9 mouse cellular contexts compared by ENCODE assay signal in the genomic region with DNA sequence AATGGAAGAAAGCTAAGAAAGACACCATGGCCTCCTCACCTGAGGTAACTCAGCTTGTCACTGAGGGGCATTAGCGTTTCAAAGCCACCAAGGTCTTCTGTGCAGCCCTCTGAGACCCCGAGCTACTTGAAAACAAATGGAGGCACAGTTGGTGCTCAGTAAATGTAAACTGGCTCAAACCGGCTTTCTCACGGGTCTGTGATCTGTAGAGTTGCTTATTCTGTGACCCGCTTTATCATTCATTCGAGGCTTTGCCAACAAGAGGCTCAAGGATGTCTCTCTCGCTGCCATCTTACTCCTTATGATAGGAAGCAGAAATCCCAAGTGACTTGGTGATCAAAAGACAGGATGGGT. TPM values are rescaled to one million over a fixed set of nuclear protein-coding genes. Genes with fewer than 3 reads are reported as not detected.
DNase-seq lines count a peak whose midpoint lies in the region; ATAC-seq and TF ChIP-seq lines count a peak whose summit lies in the region.
"Had no signal": no experiment of that assay in that cellular context is flagged by ENCODE, and none has a peak within 500 bp of the region (broad histone marks: within the 10 kb centered on the region; RNA-seq: fewer than 3 reads in every experiment).

No protein-coding gene starts in this region.

- H3K4me1 ChIP-seq in intestine, embryonic 14.5 days (replicated peaks; ENCODE audit: control insufficient read depth, insufficient read depth, low read length), result peaks cover 26% of the 10 kb centered on the region

- H3K4me3 ChIP-seq in left cerebral cortex, adult 2 months, result peak overlapping the region; percentile 60
- peak overlapping the region; percentile 49 for H3K4me3 ChIP-seq in intestine, embryonic 14.5 days (ENCODE audit: low read depth, low read length)
- peak overlapping the region; percentile 48 for H3K4me3 ChIP-seq in myocyte

- no peak for TF ChIP-seq CTCF in left cerebral cortex, adult 2 months (IDR thresholded peaks at IDR 0.05)

- peaks cover 3% of the 10 kb centered on the region for H3K79me2 ChIP-seq in myocyte (ENCODE audit: control insufficient read depth, insufficient read depth)

- DNase-seq in left cerebral cortex, adult 2 months (ENCODE audit: extremely low spot score in 1 of 2, low spot score in 2 of 2), result no peak
- DNase-seq in left cerebral cortex, postnatal 36 days (ENCODE audit: low spot score in 2 of 2), result no peak
- DNase-seq in embryo, embryonic 9.5 days (ENCODE audit: extremely low spot score), result peak; percentile 21
- no peak for DNase-seq in intestine, embryonic 14.5 days (ENCODE audit: low spot score)
- DNase-seq in frontal cortex, postnatal 36 days (ENCODE audit: low spot score in 2 of 2), result no peak
- DNase-seq in right cerebral cortex, postnatal 25 days, result no peak
- DNase-seq in lung, postnatal 10 days, result no peak

- no peak overlapping the region for H3K27ac ChIP-seq in left cerebral cortex, adult 2 months
- H3K27ac ChIP-seq in intestine, embryonic 14.5 days (ENCODE audit: low read depth), result no peak overlapping the region

- ATAC-seq in intestine, embryonic 14.5 days (replicated peaks; ENCODE audit: low FRiP score, low TSS enrichment, low read depth), result no peak

- no peaks in the 10 kb centered on the region for H3K9me3 ChIP-seq in intestine, embryonic 14.5 days (ENCODE audit: control insufficient read depth, low read length)

- H3K36me3 ChIP-seq in intestine, embryonic 14.5 days (ENCODE audit: control insufficient read depth, insufficient read depth, low read length), result no peaks in the 10 kb centered on the region
- H3K36me3 ChIP-seq in myocyte (ENCODE audit: control insufficient read depth, insufficient read depth), result no peaks in the 10 kb centered on the region

- H3K27me3 ChIP-seq in intestine, embryonic 14.5 days (replicated peaks; ENCODE audit: control insufficient read depth, insufficient read depth, low read length), result peaks cover 70% of the 10 kb centered on the region
- no peaks in the 10 kb centered on the region for H3K27me3 ChIP-seq in myocyte (ENCODE audit: control insufficient read depth, insufficient read depth, insufficient read length)

- intact Hi-C loops in left cerebral cortex, adult 2 months (cut with DNase I), result no loop called here
- intact Hi-C loops in left cerebral cortex, postnatal 36 days (cut with DNase I), result no loop called here

- WGBS in intestine, embryonic 14.5 days, result 13% methylated on average over 7 of the region's 7 CpGs

- no peak overlapping the region for H3K9ac ChIP-seq in intestine, embryonic 14.5 days (ENCODE audit: low read length)

- no peak for TF ChIP-seq POLR2A in myocyte (IDR thresholded peaks at IDR 0.05; ENCODE audit: insufficient read length, low read depth)

- no peak overlapping the region for H3ac ChIP-seq in myocyte (ENCODE audit: control insufficient read depth, insufficient read length)

- H3K4me2 ChIP-seq in intestine, embryonic 14.5 days (ENCODE audit: low read length), result peak overlapping the region; percentile 97
- peak overlapping the region; percentile 95 for H3K4me2 ChIP-seq in myocyte (ENCODE audit: low read depth)

TF ChIP-seq in myocyte, 11 proteins besides CTCF, POLR2A, EP300 and RAD21:
- TF ChIP-seq CEBPB (IDR thresholded peaks at IDR 0.05; ENCODE audit: insufficient read depth, poor library complexity, severe bottlenecking) (no peak), POLR2AphosphoS2 (IDR thresholded peaks at IDR 0.05; ENCODE audit: insufficient read length, low read depth) (no peak), MYOG (IDR thresholded peaks at IDR 0.05; ENCODE audit: control insufficient read depth in 1 of 3, insufficient read depth in 1 of 3, insufficient read length in 2 of 3, low read depth in 2 of 3) (no peak), SRF (IDR thresholded peaks at IDR 0.05; ENCODE audit: control insufficient read depth, insufficient read length, low read depth) (no peak), TCF12 (IDR thresholded peaks at IDR 0.05; ENCODE audit: insufficient read depth, poor library complexity, severe bottlenecking) (no peak), E2F4 (IDR thresholded peaks at IDR 0.05; ENCODE audit: insufficient read depth) (no peak), MYOD1 (IDR thresholded peaks at IDR 0.05; ENCODE audit: control insufficient read depth in 1 of 3, insufficient read length in 2 of 3, low read depth in 2 of 3) (no peak), REST (IDR thresholded peaks at IDR 0.05; ENCODE audit: insufficient read depth, insufficient read length) (no peak), MAX (IDR thresholded peaks at IDR 0.05; ENCODE audit: low read depth) (no peak), TCF3 (IDR thresholded peaks at IDR 0.05; ENCODE audit: insufficient read length, low read depth) (no peak), USF1 (IDR thresholded peaks at IDR 0.05; ENCODE audit: low read depth) (no peak)
TF ChIP-seq in myocyte: peak in this region for 0.

RNA-seq across cellular contexts. Expression of gene Etv4, which starts 0.7 kb away (rescaled TPM):
- total RNA-seq in left cerebral cortex, adult 2 months (2021), result 10 to 100 TPM; 14.1 to 18.6 TPM
- total RNA-seq in left cerebral cortex, postnatal 36 days (2021), result 10 to 100 TPM; 13.9 to 20.3 TPM
- polyA plus RNA-seq in intestine, embryonic 14.5 days (2014; fragmentation: Nextera tagmentation; extraction: Ambion mirVana), result 5.5 and 6.2 TPM in 2 replicates
- 21.2 TPM for polyA plus RNA-seq in myocyte (2012; fragmentation: generic; extraction: Trizol)
- total RNA-seq: hematopoietic stem cell, adult 5-6 weeks had no signal

RNA-seq across cellular contexts. Expression of gene Dhx8, which starts 53.1 kb away (rescaled TPM):
- total RNA-seq in left cerebral cortex, adult 2 months (2021), result 10 to 100 TPM; 36.8 to 39.3 TPM
- total RNA-seq in left cerebral cortex, postnatal 36 days (2021), result 10 to 100 TPM; 34.1 to 37.4 TPM
- polyA plus RNA-seq in intestine, embryonic 14.5 days (2014; fragmentation: Nextera tagmentation; extraction: Ambion mirVana), result 28.3 and 35.3 TPM in 2 replicates
- 19.1 TPM for polyA plus RNA-seq in myocyte (2012; fragmentation: generic; extraction: Trizol)
